Mouse (Mus musculus) CH12.LX (cell line): ENCODE measurements around the gene Plekhs1.

Experiments used
- GABPA ChIP-seq: IDR thresholded peaks from 2 replicates; pipeline ENCODE4 v1.6.1; 2012; ENCODE audit warnings: low read depth, low read length, improper control_type of control experiment, inconsistent platforms; ENCODE audit not compliant: insufficient replicate concordance
- KAT2A ChIP-seq: IDR thresholded peaks from 2 replicates; pipeline ENCODE4 v1.6.1; 2012; ENCODE audit warnings: low read length, improper control_type of control experiment, inconsistent platforms; ENCODE audit not compliant: insufficient replicate concordance
- POLR2A ChIP-seq: IDR thresholded peaks from 2 replicates; pipeline ENCODE4 v1.6.1; 2011; ENCODE audit warnings: low read depth, mild to moderate bottlenecking, improper control_type of control experiment, low read length
- TBP ChIP-seq: conservative IDR thresholded peaks from 2 replicates; pipeline ENCODE4 v1.6.1; 2011; ENCODE audit warnings: low read depth, low read length, improper control_type of control experiment

- TF ChIP-seq TBP: no peak
- TF ChIP-seq GABPA: no peak
- no peak for TF ChIP-seq KAT2A
- TF ChIP-seq POLR2A: no peak
Observed at GRCm38 (mm10) chr19:56449537-56449936, 11.9 kb upstream of the Plekhs1 start.
